Mouse (Mus musculus): ENCODE data around the gene Fscn3. TPM values are rescaled to one million over a fixed set of nuclear protein-coding genes. Genes with fewer than 3 reads are reported as not detected.

Fscn3 gene
- polyA plus RNA-seq, 1 experiment, result 0.05 TPM

DNA sequence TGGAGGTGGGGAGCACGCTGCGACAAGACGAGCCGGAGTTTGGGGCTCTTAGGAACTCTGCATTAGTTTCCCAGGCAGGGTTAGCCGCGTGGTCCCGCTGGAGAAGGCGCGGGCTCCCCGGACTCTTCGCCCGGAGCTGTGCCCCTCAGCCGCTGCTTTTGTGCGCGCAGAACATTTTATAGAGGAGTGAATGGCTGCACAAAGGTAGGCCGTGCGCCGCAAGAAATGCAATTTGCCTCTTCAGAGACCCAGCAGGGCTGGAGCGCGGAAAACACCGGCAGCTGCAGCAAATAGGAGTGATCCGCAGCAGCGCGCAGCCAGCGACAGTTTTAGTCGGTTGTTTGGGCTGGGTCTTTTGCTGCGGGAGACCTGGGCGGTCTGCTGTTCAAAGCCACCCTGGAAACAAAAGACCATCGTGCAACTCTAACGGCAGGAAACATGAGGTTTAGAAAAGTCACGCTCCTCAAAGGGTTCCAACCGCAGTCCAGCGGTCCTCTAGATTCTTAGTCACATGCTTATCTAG lies 29.8 kb upstream of the Fscn3 start, which contains the start of gene Zfp800:
Gene Zfp800 (minus strand): TSS at position 325 of the 523 bp plus-strand sequence.
- 2% methylated on average over 33 of the region's 33 CpGs for WGBS
- DNase-seq, result no peak

DNA sequence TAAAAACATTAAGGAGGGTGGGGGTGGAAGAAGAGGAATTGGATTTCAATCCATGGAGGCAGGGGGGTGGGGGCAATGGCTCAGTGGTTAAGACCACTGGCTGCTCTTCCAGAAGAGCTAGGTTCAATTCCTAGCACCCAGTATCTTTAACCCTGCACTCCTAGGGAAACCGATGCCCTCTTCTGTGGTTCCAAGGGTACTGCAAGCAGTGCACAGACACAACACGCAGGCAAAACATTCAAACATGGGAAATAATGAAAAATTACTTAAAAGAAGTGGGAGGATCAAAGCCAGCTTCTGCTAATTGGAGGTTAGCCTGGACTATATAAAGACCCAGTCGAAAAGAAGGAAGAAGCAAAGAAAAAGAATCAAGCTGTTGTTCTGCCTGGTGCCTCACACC lies 28.9 kb upstream of the Fscn3 start:
- DNase-seq, result no peak
- Histone ChIP-seq H3K36me3 (ENCODE audit: control insufficient read depth, insufficient read depth, low read length) (no peaks in the 10 kb centered on the region), H3K27ac (ENCODE audit: insufficient read depth, low read depth, low read length) (no peak overlapping the region), H3K27me3 (replicated peaks; ENCODE audit: control insufficient read depth, insufficient read depth, low read length) (peaks cover 6% of the 10 kb centered on the region), H3K4me1 (ENCODE audit: control insufficient read depth, insufficient read depth, low read length) (0 out of 2 replicates have a peak, but pooled peaks cover 3% of the 10 kb centered on the region), H3K4me3 (ENCODE audit: insufficient read depth, low read depth, low read length) (no peak overlapping the region)
- 89% methylated on average over 3 of the region's 3 CpGs for WGBS
- no peak for TF ChIP-seq POLR2A (IDR thresholded peaks at IDR 0.05; ENCODE audit: low read depth, low read length)
- 0 out of 2 replicates have a peak, but pooled peaks have one; percentile 10 for TF ChIP-seq CTCF (conservative IDR thresholded peaks at IDR 0.05; ENCODE audit: insufficient read depth, insufficient read length, low read depth, low read length)

More for the DNA sequence above, 29.8 kb upstream of the Fscn3 start, which contains the start of gene Zfp800:
- Histone ChIP-seq H3K27me3 (replicated peaks; ENCODE audit: control insufficient read depth, insufficient read depth, low read length) (peaks cover 6% of the 10 kb centered on the region), H3K4me3 (ENCODE audit: insufficient read depth, low read depth, low read length) (peak within 1 kb of the TSS; percentile 47), H3K27ac (ENCODE audit: insufficient read depth, low read depth, low read length) (no peak within 1 kb of the TSS), H3K4me1 (ENCODE audit: control insufficient read depth, insufficient read depth, low read length) (0 out of 2 replicates have a peak, but pooled peaks cover 3% of the 10 kb centered on the region), H3K36me3 (ENCODE audit: control insufficient read depth, insufficient read depth, low read length) (no peaks in the 10 kb centered on the region)
- TF ChIP-seq CTCF (conservative IDR thresholded peaks at IDR 0.05; ENCODE audit: insufficient read depth, insufficient read length, low read depth, low read length), result no peak
- no peak for TF ChIP-seq POLR2A (IDR thresholded peaks at IDR 0.05; ENCODE audit: low read depth, low read length)

DNA sequence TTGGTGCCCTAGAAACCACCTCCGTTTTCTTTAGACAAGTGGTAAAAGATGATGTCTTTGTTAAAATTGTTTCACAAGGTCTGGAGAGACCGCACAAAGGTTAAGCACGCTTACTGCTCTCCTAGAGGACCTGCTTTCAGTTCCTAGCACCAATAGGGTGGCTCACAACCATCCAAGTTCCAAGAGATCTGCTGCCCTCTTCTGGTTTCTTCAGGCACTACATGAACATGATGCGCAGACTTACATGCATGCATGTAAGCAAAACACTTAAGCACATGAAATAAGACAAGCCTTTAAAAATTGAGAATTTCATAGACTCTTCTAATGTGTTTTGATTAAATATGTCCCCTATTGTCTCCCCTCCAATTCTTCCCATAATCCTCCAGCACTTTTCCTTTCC lies 27.8 kb upstream of the Fscn3 start:
- H3K36me3 ChIP-seq (ENCODE audit: control insufficient read depth, insufficient read depth, low read length), result no peaks in the 10 kb centered on the region
- H3K4me1 ChIP-seq (ENCODE audit: control insufficient read depth, insufficient read depth, low read length), result 0 out of 2 replicates have a peak, but pooled peaks cover 3% of the 10 kb centered on the region
- DNase-seq, result no peak
- WGBS, result 95% methylated on average over 4 of the region's 4 CpGs
- peaks cover 6% of the 10 kb centered on the region for H3K27me3 ChIP-seq (replicated peaks; ENCODE audit: control insufficient read depth, insufficient read depth, low read length)
- H3K4me3 ChIP-seq (ENCODE audit: insufficient read depth, low read depth, low read length), result no peak overlapping the region
- TF ChIP-seq POLR2A (IDR thresholded peaks at IDR 0.05; ENCODE audit: low read depth, low read length) (no peak), CTCF (conservative IDR thresholded peaks at IDR 0.05; ENCODE audit: insufficient read depth, insufficient read length, low read depth, low read length) (no peak)
- H3K27ac ChIP-seq (ENCODE audit: insufficient read depth, low read depth, low read length), result no peak overlapping the region

DNA sequence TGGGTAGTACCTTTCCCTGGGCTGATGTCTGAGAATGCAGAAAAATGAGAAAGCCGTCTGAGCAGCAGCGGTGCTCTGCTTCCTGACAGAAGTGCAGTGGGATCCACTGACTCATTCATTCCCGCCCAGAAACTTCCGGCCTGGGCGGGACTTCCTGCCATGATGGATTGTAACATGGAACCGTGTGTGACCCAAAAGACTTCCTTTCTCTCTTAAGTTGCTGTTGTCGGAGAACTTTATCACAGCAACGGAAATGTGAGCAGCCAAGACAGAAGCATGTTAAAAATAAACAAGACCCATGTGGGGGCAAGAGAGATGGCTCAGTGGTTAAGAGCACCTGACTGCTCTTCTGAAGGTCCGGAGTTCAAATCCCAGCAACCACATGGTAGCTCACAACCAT lies 17.5 kb upstream of the Fscn3 start:
- 58% methylated on average over 9 of the region's 9 CpGs for WGBS

DNA sequence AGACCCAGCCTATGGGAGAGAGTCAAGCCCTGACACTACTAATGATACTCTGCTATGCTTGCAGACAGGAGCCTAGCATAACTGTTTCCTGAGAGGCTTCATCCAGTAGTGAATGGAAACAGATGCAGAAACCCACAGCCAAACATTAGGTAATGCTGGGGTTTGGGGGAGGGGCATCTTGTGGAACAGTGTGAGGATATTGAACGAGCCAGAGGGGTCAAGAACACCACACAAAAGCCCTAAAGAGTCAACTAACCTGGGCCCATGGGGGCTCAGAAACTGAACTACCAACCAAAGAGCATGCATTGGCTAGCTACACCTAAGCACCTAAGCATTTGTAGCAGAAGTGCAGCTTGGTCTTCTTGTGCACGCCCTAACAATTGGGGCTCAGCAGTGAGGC lies 16.4 kb upstream of the Fscn3 start:
- Histone ChIP-seq H3K36me3 (ENCODE audit: control insufficient read depth, insufficient read depth, low read length) (no peaks in the 10 kb centered on the region), H3K4me1 (ENCODE audit: control insufficient read depth, insufficient read depth, low read length) (no peaks in the 10 kb centered on the region), H3K27ac (ENCODE audit: insufficient read depth, low read depth, low read length) (no peak overlapping the region), H3K4me3 (ENCODE audit: insufficient read depth, low read depth, low read length) (no peak overlapping the region), H3K27me3 (replicated peaks; ENCODE audit: control insufficient read depth, insufficient read depth, low read length) (no peaks in the 10 kb centered on the region; the same call in 1 of the 2 replicates)
- TF ChIP-seq CTCF (conservative IDR thresholded peaks at IDR 0.05; ENCODE audit: insufficient read depth, insufficient read length, low read depth, low read length), result no peak
- TF ChIP-seq POLR2A (IDR thresholded peaks at IDR 0.05; ENCODE audit: low read depth, low read length), result no peak
- 85% methylated on average over 2 of the region's 2 CpGs for WGBS
- DNase-seq, result no peak

More for the DNA sequence above, 17.5 kb upstream of the Fscn3 start:
- TF ChIP-seq CTCF (conservative IDR thresholded peaks at IDR 0.05; ENCODE audit: insufficient read depth, insufficient read length, low read depth, low read length), result no peak
- no peak for TF ChIP-seq POLR2A (IDR thresholded peaks at IDR 0.05; ENCODE audit: low read depth, low read length)
- H3K4me1 ChIP-seq (ENCODE audit: control insufficient read depth, insufficient read depth, low read length), result no peaks in the 10 kb centered on the region
- H3K4me3 ChIP-seq (ENCODE audit: insufficient read depth, low read depth, low read length), result no peak overlapping the region
- DNase-seq, result peak; percentile 77
- no peak overlapping the region for H3K27ac ChIP-seq (ENCODE audit: insufficient read depth, low read depth, low read length)
- H3K27me3 ChIP-seq (replicated peaks; ENCODE audit: control insufficient read depth, insufficient read depth, low read length), result no peaks in the 10 kb centered on the region; the same call in 1 of the 2 replicates
- H3K36me3 ChIP-seq (ENCODE audit: control insufficient read depth, insufficient read depth, low read length), result no peaks in the 10 kb centered on the region

DNA sequence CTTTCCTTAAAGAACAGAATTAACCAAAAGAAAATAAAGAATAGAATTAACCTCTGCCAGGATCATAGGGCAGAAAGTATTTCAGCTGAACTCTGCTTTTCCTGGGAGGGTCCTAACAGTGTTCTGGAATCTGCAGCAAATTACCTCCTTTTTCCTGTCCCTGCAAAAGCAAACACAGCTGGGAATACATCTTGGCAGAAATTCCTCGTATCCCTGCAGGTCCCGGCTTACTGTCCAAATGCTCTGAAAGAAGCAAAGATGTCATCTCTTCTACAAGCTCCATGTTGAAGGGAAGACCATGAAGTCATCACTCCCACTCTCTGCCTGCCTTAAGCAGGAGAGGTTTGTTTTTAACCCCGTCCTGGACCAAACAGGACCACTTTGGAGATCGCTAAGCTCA lies 10.6 kb upstream of the Fscn3 start:
- peak overlapping the region; percentile 65 for H3K27ac ChIP-seq (ENCODE audit: insufficient read depth, low read depth, low read length)
- WGBS, result 52% methylated on average over 4 of the region's 4 CpGs
- TF ChIP-seq CTCF (conservative IDR thresholded peaks at IDR 0.05; ENCODE audit: insufficient read depth, insufficient read length, low read depth, low read length) (no peak), POLR2A (IDR thresholded peaks at IDR 0.05; ENCODE audit: low read depth, low read length) (no peak)
- H3K4me3 ChIP-seq (ENCODE audit: insufficient read depth, low read depth, low read length), result no peak overlapping the region
- DNase-seq, result peak; percentile 50
- H3K36me3 ChIP-seq (ENCODE audit: control insufficient read depth, insufficient read depth, low read length), result no peaks in the 10 kb centered on the region
- H3K4me1 ChIP-seq (ENCODE audit: control insufficient read depth, insufficient read depth, low read length), result peaks cover 4% of the 10 kb centered on the region; the same call in 1 of the 2 replicates
- H3K27me3 ChIP-seq (replicated peaks; ENCODE audit: control insufficient read depth, insufficient read depth, low read length), result no peaks in the 10 kb centered on the region

DNA sequence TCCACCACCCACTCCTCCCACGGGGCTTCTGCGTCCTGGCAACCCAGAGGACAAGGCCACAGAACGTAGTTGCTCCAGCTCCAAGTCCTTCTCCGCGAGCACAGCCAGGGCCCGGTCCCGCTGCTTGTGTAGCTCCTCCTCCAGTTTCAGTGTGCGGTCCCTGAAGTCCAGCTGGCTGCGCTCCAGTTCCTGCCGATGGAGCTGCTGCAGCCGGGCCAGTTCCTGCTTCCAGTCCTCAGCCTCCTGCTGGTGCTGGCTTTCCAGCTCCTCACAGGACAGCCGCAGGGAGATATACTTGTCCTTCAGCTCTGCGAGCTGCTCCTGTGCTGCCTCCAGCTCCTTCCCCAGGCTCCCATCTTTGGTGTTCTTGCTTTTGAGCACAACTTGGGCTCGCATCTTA lies 9.1 kb upstream of the Fscn3 start:
- TF ChIP-seq CTCF (conservative IDR thresholded peaks at IDR 0.05; ENCODE audit: insufficient read depth, insufficient read length, low read depth, low read length), result no peak
- no peak for TF ChIP-seq POLR2A (IDR thresholded peaks at IDR 0.05; ENCODE audit: low read depth, low read length)
- peak; percentile 91 for DNase-seq
- Histone ChIP-seq H3K27ac (ENCODE audit: insufficient read depth, low read depth, low read length) (no peak overlapping the region), H3K27me3 (replicated peaks; ENCODE audit: control insufficient read depth, insufficient read depth, low read length) (no peaks in the 10 kb centered on the region), H3K4me3 (ENCODE audit: insufficient read depth, low read depth, low read length) (no peak overlapping the region), H3K4me1 (ENCODE audit: control insufficient read depth, insufficient read depth, low read length) (peaks cover 4% of the 10 kb centered on the region; the same call in 1 of the 2 replicates), H3K36me3 (ENCODE audit: control insufficient read depth, insufficient read depth, low read length) (no peaks in the 10 kb centered on the region)
- 56% methylated on average over 14 of the region's 14 CpGs for WGBS
